Mouse (Mus musculus) liver, adult (tissue): ENCODE data around the gene Rfx1.

ENCODE experiments used
- GATA4 ChIP-seq: IDR thresholded peaks from 2 replicates; pipeline ENCODE4 v1.6.1; 2014; ENCODE audit warnings: mild to moderate bottlenecking, low read length; ENCODE audit not compliant: insufficient replicate concordance

The Rfx1 gene

GRCm38 (mm10) chr8:84144636-84145245, 78.1 kb downstream of the Rfx1 start:
- TF ChIP-seq GATA4: no peak
